Mouse (Mus musculus): Measurements from ENCODE around the gene Wnt9a.

- TF ChIP-seq CTCF (IDR thresholded peaks at IDR 0.05; ENCODE audit: control insufficient read depth, insufficient read depth, insufficient read length) (no peak), MYOG (IDR thresholded peaks at IDR 0.05; ENCODE audit: control insufficient read depth, extremely low read depth, insufficient read length) (no peak)
These were observed 57.7 kb downstream of the Wnt9a start for GRCm38 (mm10) chr11:59364417-59364816.

Data from C2C12 (cell line).